Mouse (Mus musculus): Measurements from ENCODE around the gene Slc7a7.

Slc7a7 gene

DNA sequence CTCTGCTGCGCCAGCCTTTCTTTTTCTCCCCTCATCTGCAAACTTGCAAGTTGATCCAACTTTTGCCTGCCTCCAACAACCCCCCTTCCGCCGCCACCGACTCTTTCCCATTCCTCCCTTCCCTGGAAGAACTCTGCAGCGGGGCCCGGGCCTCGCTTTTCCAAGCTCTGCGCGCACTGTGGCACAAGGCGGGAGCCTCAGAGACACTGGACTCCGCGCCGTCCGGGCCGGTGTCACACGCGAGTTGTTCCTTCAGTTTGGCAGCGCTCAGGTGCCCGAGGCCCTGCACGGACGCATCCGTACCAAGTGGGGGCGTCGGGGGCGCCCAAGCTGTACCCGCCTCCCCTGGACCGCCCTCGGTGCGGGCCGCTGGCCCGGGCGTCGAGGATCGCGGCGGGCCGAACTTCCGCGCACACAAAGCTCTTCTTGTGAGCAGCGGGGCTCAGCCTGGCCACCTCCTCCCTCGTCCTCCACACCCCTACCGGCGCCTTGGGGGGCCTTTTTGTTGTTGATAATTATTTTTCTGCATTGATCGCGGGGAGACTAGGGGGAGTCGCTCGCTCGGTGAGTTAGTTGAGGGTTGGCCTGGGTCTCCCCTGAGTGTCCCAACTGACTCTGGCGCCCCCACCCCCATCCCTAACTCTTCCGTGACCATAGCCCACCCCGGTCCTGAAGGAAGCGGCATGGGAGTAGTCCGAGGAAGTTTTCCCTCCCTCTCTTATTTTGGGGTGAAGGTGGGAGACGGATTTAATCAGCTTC, 14.7 kb upstream of the Slc7a7 start:
- no peak for DNase-seq (ENCODE audit: low spot score)

GRCm38 (mm10) chr14:54431334-54432077, 13.9 kb upstream of the Slc7a7 start, which contains the start of gene Mmp14:
TSS of gene Mmp14 (plus strand) at chr14:54431612.
- no peak for DNase-seq (ENCODE audit: low spot score)

DNA sequence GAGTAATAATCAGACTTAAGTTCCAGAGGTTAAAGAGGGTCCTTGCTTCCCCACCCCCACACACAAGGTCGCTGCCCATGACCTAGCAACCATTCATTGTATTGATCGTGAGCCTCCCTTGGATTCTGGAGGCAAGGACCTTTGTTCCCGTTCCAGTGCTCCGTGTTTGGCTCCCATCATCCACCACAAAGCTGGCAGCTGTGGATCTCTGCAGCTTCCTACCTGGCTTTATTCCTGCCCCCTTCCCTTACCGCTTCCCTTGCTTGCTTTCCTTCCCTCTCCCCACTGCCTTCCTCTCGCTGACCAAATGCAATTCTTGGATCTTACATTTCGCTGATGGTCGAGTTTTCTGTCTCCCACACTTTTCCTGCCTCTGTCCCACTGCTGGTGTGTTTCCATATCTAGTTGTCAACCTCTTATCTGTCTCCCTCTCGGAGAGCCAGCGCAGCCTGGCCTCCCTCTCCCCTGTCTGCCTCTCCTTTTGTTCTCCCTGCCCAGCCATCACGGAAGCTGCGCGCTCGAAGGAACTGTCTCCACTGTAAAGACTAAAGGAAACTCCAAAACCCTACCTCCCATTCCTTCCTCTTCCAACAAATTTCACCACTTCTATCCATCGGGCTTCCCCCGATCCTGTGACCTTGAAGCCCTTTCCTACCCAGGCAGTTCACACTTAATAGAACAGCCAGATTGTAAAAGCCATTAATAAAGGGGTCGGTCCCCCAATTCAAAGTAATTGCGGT, 13.0 kb upstream of the Slc7a7 start:
- no peak for DNase-seq (ENCODE audit: low spot score)

GRCm38 (mm10) chr14:54429332-54430093, 11.9 kb upstream of the Slc7a7 start:
- DNase-seq (ENCODE audit: low spot score), result no peak

- DNase-seq (ENCODE audit: low spot score), result no peak
Observed at GRCm38 (mm10) chr14:54428421-54428820, 10.8 kb upstream of the Slc7a7 start.

DNA sequence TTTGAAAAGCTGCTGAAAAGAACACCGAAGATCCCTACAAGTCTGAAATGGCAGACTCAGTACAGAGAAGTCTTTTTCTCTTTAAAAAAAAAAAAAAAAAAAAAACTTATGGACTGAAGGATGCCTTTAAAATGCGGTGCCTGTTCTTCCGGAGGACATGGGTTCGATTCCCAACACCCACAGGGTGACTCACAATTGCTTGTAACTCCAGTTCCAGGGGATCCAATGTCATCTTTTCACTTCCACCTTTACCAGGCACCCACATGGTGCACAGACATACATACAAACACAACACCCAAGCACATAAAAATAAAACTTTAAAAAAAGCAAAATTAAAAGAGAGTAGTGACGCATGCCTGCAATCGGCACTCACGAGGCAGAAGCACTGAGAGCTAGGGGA, 10.1 kb upstream of the Slc7a7 start:
- DNase-seq (ENCODE audit: low spot score), result no peak

GRCm38 (mm10) chr14:54426689-54427398, 9.3 kb upstream of the Slc7a7 start, which contains the start of gene Mrpl52:
TSS of gene Mrpl52 (plus strand) at chr14:54426909.
- DNase-seq (ENCODE audit: low spot score), result peak; percentile 74

DNA sequence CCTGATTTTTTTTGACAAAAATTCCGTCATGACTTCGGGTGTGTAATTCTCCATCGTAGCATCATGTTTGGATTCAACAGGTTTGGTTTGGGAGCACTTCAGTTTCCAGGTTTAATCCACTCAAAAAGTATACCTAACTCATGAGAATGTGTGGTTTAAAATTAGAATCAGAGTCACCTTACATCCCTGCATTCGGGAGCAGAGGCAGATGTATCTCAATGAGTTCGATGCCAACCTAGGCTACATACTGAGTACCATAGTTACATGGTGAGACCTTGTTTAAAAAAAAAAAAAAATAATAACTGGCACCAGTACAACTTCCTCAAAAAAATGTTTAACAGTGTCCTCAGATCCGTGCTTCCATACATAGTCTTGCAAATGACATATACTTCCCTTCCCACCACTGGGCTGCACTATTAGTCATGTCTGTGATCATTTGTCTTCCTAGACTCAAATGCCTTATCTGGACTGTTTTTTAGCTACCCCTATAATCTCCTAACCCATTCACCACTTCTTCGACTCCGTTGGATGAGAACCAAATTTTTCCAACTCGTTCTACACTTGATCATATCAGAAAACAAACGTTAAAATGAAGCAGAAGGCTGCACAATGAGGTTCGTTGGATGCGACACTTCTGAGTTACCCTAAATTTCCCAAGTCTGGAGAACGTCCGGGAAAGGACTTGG, 8.6 kb upstream of the Slc7a7 start:
- no peak for DNase-seq (ENCODE audit: low spot score)

GRCm38 (mm10) chr14:54425540-54425939, 8.0 kb upstream of the Slc7a7 start:
- no peak for DNase-seq (ENCODE audit: low spot score)

DNA sequence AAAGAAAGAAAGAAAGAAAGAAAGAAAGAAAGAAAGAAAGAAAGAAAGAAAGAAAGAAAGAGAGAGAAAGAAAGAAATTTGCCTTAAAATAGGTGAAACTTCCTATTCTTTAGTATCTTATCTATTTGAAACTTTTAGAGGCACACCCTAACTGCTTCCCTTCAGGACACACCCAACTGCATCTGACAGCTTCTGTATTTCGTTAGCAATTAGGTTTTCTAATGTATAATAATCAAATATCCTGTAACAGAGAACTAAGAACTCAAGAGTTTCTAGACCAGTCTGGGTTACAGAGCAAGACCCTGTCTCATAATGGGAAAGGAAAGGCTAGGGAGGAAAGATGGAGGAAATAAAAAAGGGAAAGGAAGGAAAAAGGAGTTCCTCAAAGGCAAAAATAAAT, 7.1 kb upstream of the Slc7a7 start:
- DNase-seq (ENCODE audit: low spot score), result no peak

DNA sequence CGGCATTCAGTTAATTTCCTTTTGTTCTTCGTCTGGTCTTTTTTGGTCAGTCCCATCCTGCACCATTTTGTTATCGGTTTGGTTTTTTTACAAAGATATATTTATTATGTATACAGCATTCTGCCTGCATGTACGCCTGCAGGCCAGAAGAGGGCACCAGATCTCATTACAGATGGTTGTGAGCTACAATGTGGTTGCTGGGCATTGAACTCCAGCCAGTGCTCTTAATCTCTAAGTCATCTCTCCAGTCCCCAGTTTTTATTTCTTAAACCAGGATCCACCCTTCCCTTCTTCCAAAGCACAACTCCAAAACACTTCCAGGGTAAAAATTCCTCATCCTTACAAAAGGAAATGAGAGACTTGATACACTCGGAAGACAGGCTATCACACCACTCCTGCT, 5.8 kb upstream of the Slc7a7 start:
- DNase-seq (ENCODE audit: low spot score), result peak; percentile 31

DNA sequence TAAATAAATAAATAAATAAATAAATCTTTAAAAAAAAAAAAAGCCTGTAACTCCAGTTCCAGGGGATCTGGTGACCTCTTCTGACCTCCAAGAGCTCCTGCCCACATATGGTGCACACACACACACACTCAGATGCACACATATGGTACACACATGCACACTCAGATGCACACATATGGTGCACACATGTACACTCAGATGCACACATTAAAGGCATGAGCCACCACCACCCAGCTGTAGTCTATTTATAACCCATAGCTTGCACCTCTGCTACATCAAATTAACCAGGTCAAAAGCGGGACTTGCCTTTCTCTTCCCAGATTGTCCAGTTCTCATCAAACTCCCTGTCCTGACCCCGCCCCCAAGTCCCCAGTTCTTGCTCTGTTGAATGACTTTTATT, 3.4 kb upstream of the Slc7a7 start:
- no peak for DNase-seq (ENCODE audit: low spot score)

DNA sequence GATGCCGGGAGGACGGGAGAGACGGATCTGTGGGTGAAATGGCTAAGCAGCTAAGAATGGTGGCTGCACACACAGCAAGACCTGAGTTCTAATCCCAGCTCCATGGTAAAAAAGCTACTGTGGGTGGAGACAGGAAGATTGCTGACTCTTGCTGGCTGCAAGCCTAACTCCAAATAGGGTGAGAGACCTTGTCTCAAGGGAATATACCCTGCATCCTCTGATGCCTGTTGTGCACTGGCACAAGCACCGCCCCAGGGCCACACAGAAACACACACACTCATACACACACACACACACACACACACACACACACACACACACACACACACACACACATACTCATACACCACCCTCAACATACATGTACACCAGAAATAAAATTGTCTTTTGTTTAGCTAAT, 750 bp downstream of the Slc7a7 start:
- DNase-seq (ENCODE audit: low spot score), result no peak

DNA sequence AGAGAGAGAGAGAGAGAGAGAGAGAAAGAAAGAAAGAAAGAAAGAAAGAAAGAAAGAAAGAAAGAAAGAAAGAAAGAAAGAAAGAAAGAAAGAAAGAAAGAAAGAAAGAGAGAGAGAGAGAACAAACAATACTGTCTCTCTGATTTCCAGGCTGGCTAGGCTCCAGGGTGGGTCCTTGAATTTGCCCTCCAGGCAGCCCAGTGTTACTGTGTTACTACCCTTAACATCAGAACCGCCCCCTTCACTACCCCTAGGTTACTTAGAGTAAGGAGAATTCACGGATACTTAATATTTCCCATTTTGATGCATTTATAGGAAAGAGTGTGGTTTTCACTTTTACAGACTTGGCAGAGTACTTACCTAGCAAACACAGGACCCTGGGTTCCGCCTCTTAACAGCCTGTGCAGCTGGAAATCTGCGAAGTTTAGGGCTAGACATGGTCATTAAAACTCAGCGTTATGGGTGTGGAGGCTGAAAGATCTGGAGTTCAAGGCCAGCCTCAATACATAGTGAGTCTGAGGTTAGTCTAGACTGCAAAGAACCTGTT, 1.3 kb downstream of the Slc7a7 start:
- DNase-seq (ENCODE audit: low spot score), result no peak

- DNase-seq (ENCODE audit: low spot score), result no peak
Observed at GRCm38 (mm10) chr14:54415241-54416020, 2.1 kb downstream of the Slc7a7 start.

DNA sequence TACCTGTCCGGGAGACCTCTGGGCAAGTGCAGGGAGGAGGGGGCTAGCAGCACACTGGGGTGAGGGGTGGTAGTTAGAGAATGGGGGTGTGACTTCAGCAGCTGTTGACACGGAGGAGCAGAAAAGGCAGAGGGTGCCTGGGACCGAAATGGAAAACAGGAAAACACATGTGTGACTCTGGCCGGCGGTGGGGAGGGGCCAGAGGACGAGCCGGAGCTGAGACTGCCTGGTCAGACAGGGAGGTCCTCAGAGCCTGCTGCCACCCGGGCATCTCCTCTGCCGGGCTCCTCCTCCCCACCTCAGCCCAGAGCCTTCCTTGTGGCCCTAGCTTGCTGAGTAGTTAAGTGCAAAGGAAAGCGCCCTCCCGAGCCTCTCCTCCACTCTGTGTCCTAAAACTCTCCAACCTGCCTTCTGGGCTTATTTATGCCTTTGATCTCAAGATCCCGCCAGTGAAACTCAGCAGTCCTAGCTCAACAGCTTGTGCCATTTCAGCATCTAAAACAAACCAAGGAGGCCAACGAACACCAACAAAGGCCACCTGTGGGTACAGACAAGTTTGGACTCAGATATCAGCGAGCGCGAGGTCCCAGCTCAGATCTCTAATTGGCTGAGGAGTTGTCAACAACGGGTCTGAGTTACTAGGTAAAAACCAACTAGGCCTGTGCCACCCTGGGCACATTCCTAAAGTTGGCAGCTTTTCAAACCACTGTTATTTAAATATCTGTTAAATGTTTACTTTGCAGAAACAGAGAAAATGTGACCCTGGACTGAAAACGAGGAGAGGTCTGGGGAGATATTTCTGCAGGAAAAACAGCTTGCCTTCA, 3.5 kb downstream of the Slc7a7 start:
- DNase-seq (ENCODE audit: low spot score), result no peak

GRCm38 (mm10) chr14:54412629-54413170, 4.9 kb downstream of the Slc7a7 start:
- DNase-seq (ENCODE audit: low spot score), result no peak

- no peak for DNase-seq (ENCODE audit: low spot score)
Observed at GRCm38 (mm10) chr14:54412000-54412576, 5.5 kb downstream of the Slc7a7 start.

Data from T-cell, adult 2 months (primary cell).